Mouse (Mus musculus) embryonic facial prominence, embryonic 14.5 days (tissue): ENCODE measurements around the gene Cdk5rap2. TPM values are rescaled to one million over a fixed set of nuclear protein-coding genes. Genes with fewer than 3 reads are reported as not detected.
A peak's percentile ranks its signal among the peaks of the same experiment; 100 is the strongest.

Source experiments
- ATAC-seq: fragments of 200-750 bp; cut with Nextera tagmentation; 2 replicates; pipeline ENCODE4 v1.8.0; 2017; ENCODE audit warnings: low read depth, moderate number of reproducible peaks, moderate TSS enrichment
- DNase-seq: peaks from one replicate; pipeline ENCODE4 v3.0.0-alpha.2; 2015; ENCODE audit warnings: low spot score
- H3K27ac ChIP-seq: fragments of 300-500 bp; sonication (generic); replicated peaks from 2 replicates; pipeline ENCODE4 v1.5.1; 2014; ENCODE audit warnings: low read depth, mild to moderate bottlenecking, low read length, moderate library complexity
- H3K27me3 ChIP-seq: fragments of 300-500 bp; sonication (generic); replicated peaks from 2 replicates; pipeline ENCODE4 v1.6.1; 2014; ENCODE audit warnings: low read length; ENCODE audit not compliant: control insufficient read depth, insufficient read depth
- H3K36me3 ChIP-seq: fragments of 300-500 bp; sonication (generic); 2 replicates; pipeline ENCODE4 v1.6.1; 2014; ENCODE audit warnings: low read length, mixed read lengths; ENCODE audit not compliant: control insufficient read depth, insufficient read depth
- H3K4me1 ChIP-seq: fragments of 300-500 bp; sonication (generic); 2 replicates; pipeline ENCODE4 v1.6.1; 2014; ENCODE audit warnings: antibody characterized with exemption, low read length; ENCODE audit not compliant: control insufficient read depth, insufficient read depth
- H3K4me2 ChIP-seq: fragments of 300-500 bp; sonication (generic); 2 replicates; pipeline ENCODE4 v1.6.1; 2014; ENCODE audit warnings: low read depth, mild to moderate bottlenecking, low read length, moderate library complexity, mixed read lengths
- H3K4me3 ChIP-seq: fragments of 300-500 bp; sonication (generic); 2 replicates; pipeline ENCODE4 v1.5.1; 2014; ENCODE audit warnings: low read depth, mild to moderate bottlenecking, low read length
- H3K9ac ChIP-seq: fragments of 300-500 bp; sonication (generic); 2 replicates; pipeline ENCODE4 v1.6.1; 2014; ENCODE audit warnings: low read depth, mild to moderate bottlenecking, low read length, moderate library complexity, mixed read lengths
- H3K9me3 ChIP-seq: fragments of 300-500 bp; sonication (generic); 2 replicates; pipeline ENCODE4 v1.6.1; 2016; ENCODE audit warnings: low read length; ENCODE audit not compliant: control insufficient read depth
- WGBS: fragments of 180-500 bp; shearing (Covaris S2); extraction: QIAGEN DNeasy Blood & Tissue Kit; methylation state at CpG from one replicate; pipeline ENCODE4 v1.1.7; 2014; 5-methylcytosine and 5-hydroxymethylcytosine counted together
- polyA plus RNA-seq: library from polyadenylated mRNA; unstranded; fragments of >200 nt; fragmentation: Nextera tagmentation; extraction: Ambion mirVana; gene quantifications from 2 replicates; pipeline ENCODE4 v1.2.1, GENCODE M21; 2014

Cdk5rap2 gene
- polyA plus RNA-seq, 1 experiment from 2014 or later, result 15.8 TPM

- Histone ChIP-seq H3K9ac (no peak overlapping the region), H3K4me1 (no peaks in the 10 kb centered on the region), H3K4me2 (no peak overlapping the region), H3K27ac (no peak overlapping the region), H3K4me3 (no peak overlapping the region), H3K36me3 (peaks cover 52% of the 10 kb centered on the region), H3K27me3 (no peaks in the 10 kb centered on the region), H3K9me3 (no peaks in the 10 kb centered on the region)
- 72% methylated on average over 6 of the region's 6 CpGs for WGBS
- ATAC-seq (no peak), DNase-seq (no peak)
Observed at GRCm38 (mm10) chr4:70245706-70246105, 164.5 kb downstream of the Cdk5rap2 start.

GRCm38 (mm10) chr4:70243561-70244120, 166.6 kb downstream of the Cdk5rap2 start:
- WGBS, result 59% methylated on average over 3 of the region's 3 CpGs
- Histone ChIP-seq H3K9ac (no peak overlapping the region), H3K27me3 (no peaks in the 10 kb centered on the region), H3K27ac (no peak overlapping the region), H3K4me2 (no peak overlapping the region), H3K9me3 (no peaks in the 10 kb centered on the region), H3K4me3 (no peak overlapping the region), H3K4me1 (no peaks in the 10 kb centered on the region), H3K36me3 (peaks cover 59% of the 10 kb centered on the region)
- no peak for ATAC-seq
- peak; percentile 19 for DNase-seq

- no peak overlapping the region for H3K4me2 ChIP-seq
- no peak overlapping the region for H3K27ac ChIP-seq
- H3K4me3 ChIP-seq, result no peak overlapping the region
- no peaks in the 10 kb centered on the region for H3K4me1 ChIP-seq
- 92% methylated on average over 7 of the region's 7 CpGs for WGBS
- no peak overlapping the region for H3K9ac ChIP-seq
- no peaks in the 10 kb centered on the region for H3K27me3 ChIP-seq
- DNase-seq, result no peak
- H3K9me3 ChIP-seq, result no peaks in the 10 kb centered on the region
- ATAC-seq, result no peak
- H3K36me3 ChIP-seq, result peaks cover 77% of the 10 kb centered on the region
Observed at GRCm38 (mm10) chr4:70239731-70240130, 170.5 kb downstream of the Cdk5rap2 start.

GRCm38 (mm10) chr4:70238862-70239261, 171.4 kb downstream of the Cdk5rap2 start:
- no peak overlapping the region for H3K27ac ChIP-seq
- no peaks in the 10 kb centered on the region for H3K27me3 ChIP-seq
- no peak overlapping the region for H3K4me3 ChIP-seq
- H3K4me2 ChIP-seq, result no peak overlapping the region
- DNase-seq (no peak), ATAC-seq (no peak)
- 94% methylated on average over 6 of the region's 6 CpGs for WGBS
- no peaks in the 10 kb centered on the region for H3K4me1 ChIP-seq
- H3K9ac ChIP-seq, result no peak overlapping the region
- H3K36me3 ChIP-seq, result peaks cover 76% of the 10 kb centered on the region
- no peaks in the 10 kb centered on the region for H3K9me3 ChIP-seq

GRCm38 (mm10) chr4:70232383-70232782, 177.9 kb downstream of the Cdk5rap2 start:
- Histone ChIP-seq H3K27me3 (no peaks in the 10 kb centered on the region), H3K27ac (no peak overlapping the region), H3K4me1 (no peaks in the 10 kb centered on the region), H3K4me3 (no peak overlapping the region), H3K9me3 (no peaks in the 10 kb centered on the region), H3K9ac (no peak overlapping the region), H3K4me2 (no peak overlapping the region), H3K36me3 (peaks cover 50% of the 10 kb centered on the region)
- 74% methylated on average over 3 of the region's 3 CpGs for WGBS
- ATAC-seq (no peak), DNase-seq (peak; percentile 46)

- Histone ChIP-seq H3K4me3 (no peak overlapping the region), H3K4me1 (no peaks in the 10 kb centered on the region), H3K27me3 (no peaks in the 10 kb centered on the region), H3K4me2 (no peak overlapping the region), H3K9me3 (no peaks in the 10 kb centered on the region), H3K27ac (no peak overlapping the region), H3K9ac (no peak overlapping the region), H3K36me3 (peaks cover 54% of the 10 kb centered on the region)
- 78% methylated on average over 4 of the region's 4 CpGs for WGBS
- ATAC-seq (no peak), DNase-seq (no peak)
Observed at GRCm38 (mm10) chr4:70229874-70230273, 180.4 kb downstream of the Cdk5rap2 start.

GRCm38 (mm10) chr4:70228350-70228749, 181.9 kb downstream of the Cdk5rap2 start:
- H3K36me3 ChIP-seq, result peaks cover 58% of the 10 kb centered on the region
- no peak overlapping the region for H3K4me2 ChIP-seq
- 62% methylated on average over 2 of the region's 2 CpGs for WGBS
- no peaks in the 10 kb centered on the region for H3K9me3 ChIP-seq
- H3K4me3 ChIP-seq, result no peak overlapping the region
- no peak for DNase-seq
- ATAC-seq, result no peak
- no peak overlapping the region for H3K27ac ChIP-seq
- no peak overlapping the region for H3K9ac ChIP-seq
- no peaks in the 10 kb centered on the region for H3K27me3 ChIP-seq
- no peaks in the 10 kb centered on the region for H3K4me1 ChIP-seq

GRCm38 (mm10) chr4:70227667-70228066, 182.6 kb downstream of the Cdk5rap2 start:
- Histone ChIP-seq H3K27ac (no peak overlapping the region), H3K9me3 (no peaks in the 10 kb centered on the region), H3K27me3 (no peaks in the 10 kb centered on the region), H3K4me1 (no peaks in the 10 kb centered on the region), H3K36me3 (peaks cover 60% of the 10 kb centered on the region), H3K4me2 (no peak overlapping the region), H3K9ac (no peak overlapping the region), H3K4me3 (no peak overlapping the region)
- DNase-seq (no peak), ATAC-seq (no peak)
- WGBS, result 87% methylated on average over 3 of the region's 3 CpGs

- H3K9me3 ChIP-seq, result no peaks in the 10 kb centered on the region
- peaks cover 6% of the 10 kb centered on the region; the same call in 1 of the 2 replicates for H3K4me1 ChIP-seq
- H3K4me2 ChIP-seq, result no peak overlapping the region
- H3K36me3 ChIP-seq, result peaks cover 64% of the 10 kb centered on the region
- no peak overlapping the region for H3K27ac ChIP-seq
- 83% methylated on average over 2 of the region's 2 CpGs for WGBS
- H3K27me3 ChIP-seq, result no peaks in the 10 kb centered on the region
- no peak overlapping the region for H3K9ac ChIP-seq
- ATAC-seq (no peak), DNase-seq (no peak)
- no peak overlapping the region for H3K4me3 ChIP-seq
Observed at GRCm38 (mm10) chr4:70224503-70224902, 185.7 kb downstream of the Cdk5rap2 start.
